Mouse (Mus musculus) embryonic fibroblast, embryonic 13.5 days (primary cell): ENCODE measurements around the gene Shpk.

Experiments
- CTCF ChIP-seq: IDR thresholded peaks from 2 replicates; pipeline ENCODE4 v1.5.1; 2011; ENCODE audit warnings: mild to moderate bottlenecking, control low read depth, low read length, moderate library complexity, borderline replicate concordance; ENCODE audit not compliant: insufficient read depth
- POLR2A ChIP-seq: IDR thresholded peaks from 2 replicates; pipeline ENCODE4 v1.6.1; 2011; ENCODE audit warnings: low read depth, mild to moderate bottlenecking, control low read depth, low read length, moderate library complexity

DNA sequence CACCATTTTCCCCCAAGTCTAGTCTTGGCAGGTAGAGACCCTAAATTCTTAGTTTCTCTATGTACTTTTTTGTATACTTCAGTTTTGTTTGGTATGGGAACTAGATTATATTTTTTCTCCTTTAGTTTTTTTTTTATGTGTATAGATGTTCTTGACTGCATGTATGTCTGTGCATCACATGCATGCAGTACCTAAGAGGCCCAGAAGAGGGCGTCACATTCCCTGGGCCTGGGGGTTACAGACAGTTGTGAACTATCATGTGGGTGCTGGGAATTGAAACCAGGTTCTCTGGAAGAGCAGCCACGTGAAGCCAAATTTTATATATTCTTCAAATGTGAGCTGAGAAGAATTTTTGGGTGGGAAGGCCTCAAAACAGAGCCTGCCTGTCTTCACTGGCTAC is 20.4 kb downstream of the Shpk start:
- TF ChIP-seq CTCF (no peak), POLR2A (no peak)
